Mouse (Mus musculus): ENCODE results near the gene Cmtm5.
"Not testable (repeated sequence)": the region's sequence is repeated elsewhere in the genome, so short reads cannot be mapped to it uniquely, and the experiment has no call there.

The Cmtm5 gene

GRCm38 (mm10) chr14:54932645-54933150 is 3.4 kb upstream of the Cmtm5 start, which contains the start of gene Il25:
TSS of gene Il25 (plus strand) at chr14:54932695.
- no peak for DNase-seq (ENCODE audit: low read depth, low spot score)

DNA sequence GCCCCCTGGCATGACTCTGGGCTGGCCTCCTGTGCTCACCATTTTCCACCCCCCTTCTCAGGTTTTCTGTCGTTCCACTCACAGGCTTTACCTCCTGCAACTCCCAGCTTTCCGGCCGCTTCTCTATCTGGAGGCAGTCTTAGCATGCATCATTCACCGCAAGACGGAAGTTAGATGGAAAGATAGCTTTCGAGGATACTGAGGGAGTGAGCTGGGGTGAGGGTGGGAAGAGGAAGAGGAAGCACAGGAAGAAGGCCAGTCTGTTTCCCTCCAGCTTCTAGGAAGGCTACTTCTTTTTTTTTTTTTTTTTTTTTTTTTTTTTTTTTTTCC is 735 bp downstream of the Cmtm5 start:
- no peak for DNase-seq (ENCODE audit: low read depth, low spot score)

DNA sequence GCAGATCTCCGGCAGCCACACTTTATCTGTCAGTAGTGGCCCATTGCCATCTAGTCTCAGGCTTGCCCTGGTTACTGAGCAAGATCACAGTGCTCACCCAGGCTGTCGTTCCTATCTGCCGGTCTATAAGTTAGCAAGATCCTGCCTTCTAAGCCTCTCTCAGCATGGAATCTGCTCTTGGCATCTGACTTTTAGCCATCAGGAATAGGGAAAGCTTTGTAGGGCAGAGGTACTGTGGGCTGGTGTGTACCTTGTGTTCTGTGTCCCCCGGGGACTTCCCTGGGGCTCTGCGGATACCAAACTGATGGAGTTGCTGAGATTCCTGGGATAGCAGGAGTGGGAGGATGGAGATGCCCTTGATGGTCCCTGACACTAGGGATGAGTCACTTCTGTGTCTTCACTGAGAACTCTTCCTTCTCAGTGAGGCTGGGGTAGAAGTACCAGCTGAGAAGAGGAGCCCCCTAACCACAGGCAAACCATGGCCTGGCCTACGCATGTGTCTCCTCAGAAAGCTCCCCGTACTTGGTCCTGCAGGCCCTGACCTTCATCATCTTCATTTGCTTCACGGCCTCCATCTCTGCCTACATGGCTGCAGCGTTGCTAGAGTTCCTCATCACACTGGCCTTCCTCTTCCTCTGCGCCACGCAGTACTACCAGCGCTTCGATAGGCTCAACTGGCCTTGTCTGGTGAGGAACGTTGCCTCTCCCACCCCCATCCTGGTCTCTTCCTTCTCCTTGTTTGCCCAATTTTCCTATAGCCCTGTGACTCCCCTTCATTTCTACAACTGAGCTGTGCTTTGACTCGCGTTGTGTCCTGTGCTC is 1.5 kb downstream of the Cmtm5 start:
- DNase-seq (ENCODE audit: low read depth, low spot score), result no peak

- DNase-seq (ENCODE audit: low read depth, low spot score), result no peak
Measured at GRCm38 (mm10) chr14:54938431-54939219, 2.6 kb downstream of the Cmtm5 start.

DNA sequence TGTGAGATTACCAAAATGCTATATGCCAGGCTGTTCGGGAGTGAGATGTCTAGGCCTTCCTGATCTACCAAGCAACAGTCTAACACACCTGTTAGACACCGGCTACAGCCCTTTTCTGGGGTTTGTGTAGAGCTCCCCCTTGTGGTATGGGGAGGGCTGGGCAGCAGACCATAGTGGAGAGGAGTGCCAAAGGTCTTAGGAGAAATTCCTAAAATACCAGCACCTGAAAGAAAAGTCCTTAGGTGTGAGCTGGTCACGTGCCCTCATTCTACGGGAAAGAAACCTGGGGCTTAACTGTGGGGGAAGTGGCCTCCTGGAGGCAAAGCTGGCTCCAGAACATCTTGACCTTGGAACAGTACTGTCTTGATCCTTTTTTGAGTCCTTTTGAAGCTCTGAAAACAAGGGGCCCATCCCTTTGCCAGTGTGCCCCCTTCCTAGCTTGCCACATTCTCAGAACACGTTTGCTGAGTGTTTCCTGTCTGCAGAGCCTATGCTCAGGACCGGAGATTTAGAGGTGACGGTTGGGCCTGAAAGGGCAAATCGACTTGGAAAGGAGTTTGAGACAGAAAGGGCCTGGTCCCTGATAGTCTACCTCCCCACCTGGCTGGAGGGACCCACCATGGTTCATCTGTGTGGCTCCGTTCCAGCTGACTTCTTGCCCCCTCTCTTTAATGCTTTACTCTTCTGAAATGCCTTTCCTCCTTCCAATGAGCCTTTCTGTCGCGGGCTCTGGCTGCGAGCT is 3.5 kb downstream of the Cmtm5 start:
- peak; percentile 20 for DNase-seq (ENCODE audit: low read depth, low spot score)

DNA sequence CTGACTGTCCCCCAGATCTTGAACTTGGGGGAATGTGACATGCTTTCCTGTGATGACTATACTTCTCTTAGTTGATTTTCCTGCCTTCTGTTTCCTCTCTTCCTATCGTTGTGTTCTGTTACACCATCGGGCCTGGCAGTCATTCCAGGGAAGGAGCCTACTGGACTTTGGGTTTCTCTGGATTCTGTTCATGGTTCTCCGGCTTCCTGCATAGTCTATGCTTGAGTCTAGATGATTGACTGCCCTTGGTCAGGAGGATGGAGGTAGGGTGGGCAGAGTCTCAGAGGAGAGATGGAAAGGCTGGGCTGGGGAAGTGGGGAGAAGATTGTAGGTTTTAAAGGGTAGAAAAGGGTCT is 4.1 kb downstream of the Cmtm5 start:
- no peak for DNase-seq (ENCODE audit: low read depth, low spot score)

GRCm38 (mm10) chr14:54941024-54941978 is 5.2 kb downstream of the Cmtm5 start:
- no peak for DNase-seq (ENCODE audit: low read depth, low spot score)

- DNase-seq (ENCODE audit: low read depth, low spot score), result no peak
Measured at GRCm38 (mm10) chr14:54942479-54942878, 6.4 kb downstream of the Cmtm5 start.

- DNase-seq (ENCODE audit: low read depth, low spot score), result no peak
Measured at GRCm38 (mm10) chr14:54943971-54944370, 7.9 kb downstream of the Cmtm5 start.

GRCm38 (mm10) chr14:54944939-54945338 is 8.9 kb downstream of the Cmtm5 start:
- DNase-seq (ENCODE audit: low read depth, low spot score), result no peak

- DNase-seq (ENCODE audit: low read depth, low spot score), result no peak
Measured at GRCm38 (mm10) chr14:54945975-54946704, 10.1 kb downstream of the Cmtm5 start.

GRCm38 (mm10) chr14:54947008-54947407 is 10.9 kb downstream of the Cmtm5 start:
- DNase-seq (ENCODE audit: low read depth, low spot score), result not testable (repeated sequence)

DNA sequence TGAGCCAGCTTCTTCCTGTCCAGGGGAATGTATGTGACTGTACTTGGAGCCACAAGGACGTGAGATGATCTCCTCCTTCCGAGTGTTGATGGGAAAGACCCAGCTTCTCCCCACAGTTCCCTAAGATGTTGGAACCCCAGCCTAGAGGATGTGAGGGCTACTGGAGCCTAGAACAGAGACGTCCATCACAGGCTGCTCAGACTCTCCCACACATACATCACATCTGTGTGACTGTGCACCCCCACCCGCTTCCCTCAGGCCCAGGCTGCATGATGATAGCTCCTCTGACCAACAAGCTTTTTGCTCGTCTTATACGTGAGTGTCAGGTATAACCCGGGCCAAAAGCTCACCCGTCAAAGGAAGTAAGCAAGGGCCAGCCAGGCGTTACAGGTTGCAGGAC is 12.7 kb downstream of the Cmtm5 start:
- no peak for DNase-seq (ENCODE audit: low read depth, low spot score)

DNA sequence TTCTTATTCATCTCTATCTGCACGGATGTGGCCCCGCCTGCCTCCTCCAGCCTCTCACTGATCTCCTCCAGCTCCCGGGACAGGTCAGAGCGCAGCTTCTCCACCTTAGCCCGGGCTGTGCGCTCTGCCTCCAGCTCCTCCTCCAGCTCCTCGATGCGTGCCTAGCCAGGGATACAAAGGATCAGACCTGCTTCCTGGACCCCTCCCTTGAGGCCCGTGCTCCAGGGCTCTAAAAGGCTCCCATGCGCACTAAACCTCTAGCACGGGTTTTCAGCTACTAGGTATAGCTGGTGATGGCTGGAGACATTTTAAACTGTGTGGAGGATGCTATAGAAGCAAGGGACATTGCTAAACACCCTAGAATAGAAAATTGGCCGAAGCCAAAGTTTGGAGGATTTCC is 14.4 kb downstream of the Cmtm5 start:
- DNase-seq (ENCODE audit: low read depth, low spot score), result no peak

DNA sequence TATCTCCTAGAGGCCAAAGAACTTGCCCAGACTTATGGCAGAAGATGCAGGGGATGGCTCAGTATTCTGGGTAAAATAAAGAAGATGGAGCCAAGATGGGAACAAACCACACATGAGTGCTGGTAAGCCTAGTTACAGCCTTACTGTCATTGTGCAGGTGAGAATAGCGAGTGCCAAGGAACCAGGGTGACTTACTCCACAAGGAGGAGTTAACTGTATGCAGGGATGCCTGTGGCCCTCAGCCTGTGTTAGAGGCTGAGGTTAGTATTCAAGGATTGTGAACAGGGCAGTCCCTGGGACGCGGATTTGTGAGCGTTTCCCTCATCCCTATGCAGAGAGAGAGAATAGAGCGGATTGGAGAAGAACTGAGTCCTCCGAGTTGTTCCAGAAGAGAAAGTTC is 15.5 kb downstream of the Cmtm5 start:
- DNase-seq (ENCODE audit: low read depth, low spot score), result no peak

GRCm38 (mm10) chr14:54953664-54954206 is 17.7 kb downstream of the Cmtm5 start:
- DNase-seq (ENCODE audit: low read depth, low spot score), result no peak

DNA sequence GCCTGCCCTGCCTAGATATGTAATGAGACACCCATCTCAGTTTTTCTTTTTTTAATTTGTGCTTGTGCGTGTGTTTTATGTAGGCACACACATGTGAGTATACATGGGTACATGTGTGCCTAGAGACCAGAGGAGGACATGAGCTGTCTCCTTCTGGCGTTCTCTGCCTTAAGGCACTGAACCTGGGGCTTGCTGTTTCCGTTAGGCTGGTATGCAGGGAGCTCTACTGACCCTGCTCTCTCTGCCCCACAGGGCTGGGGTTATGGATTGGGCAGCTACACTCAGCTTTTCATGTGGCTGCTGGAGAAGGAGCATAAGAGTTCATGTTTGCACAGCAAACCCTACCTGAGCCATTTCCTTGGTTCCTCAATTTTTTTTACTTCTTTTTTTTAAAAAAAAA is 18.4 kb downstream of the Cmtm5 start:
- DNase-seq (ENCODE audit: low read depth, low spot score), result no peak

DNA sequence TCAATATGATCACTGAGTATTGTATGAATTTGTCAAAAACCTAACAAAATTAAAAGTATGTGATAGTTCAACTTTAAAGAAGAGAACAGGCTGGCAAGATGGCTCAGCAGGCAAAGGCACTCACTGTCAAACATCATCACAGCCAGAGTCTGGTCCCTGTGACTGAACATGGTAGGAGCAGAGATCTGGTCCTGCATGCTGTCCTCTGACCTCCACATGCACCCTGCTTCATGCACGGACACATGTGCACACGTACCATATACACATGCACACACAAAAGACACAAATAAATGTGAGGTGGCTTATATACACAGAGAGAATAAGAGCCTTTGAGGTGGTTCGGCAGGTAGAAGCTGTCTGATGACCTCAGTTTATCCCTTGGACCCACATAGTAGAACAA is 19.4 kb downstream of the Cmtm5 start:
- DNase-seq (ENCODE audit: low read depth, low spot score), result no peak

DNA sequence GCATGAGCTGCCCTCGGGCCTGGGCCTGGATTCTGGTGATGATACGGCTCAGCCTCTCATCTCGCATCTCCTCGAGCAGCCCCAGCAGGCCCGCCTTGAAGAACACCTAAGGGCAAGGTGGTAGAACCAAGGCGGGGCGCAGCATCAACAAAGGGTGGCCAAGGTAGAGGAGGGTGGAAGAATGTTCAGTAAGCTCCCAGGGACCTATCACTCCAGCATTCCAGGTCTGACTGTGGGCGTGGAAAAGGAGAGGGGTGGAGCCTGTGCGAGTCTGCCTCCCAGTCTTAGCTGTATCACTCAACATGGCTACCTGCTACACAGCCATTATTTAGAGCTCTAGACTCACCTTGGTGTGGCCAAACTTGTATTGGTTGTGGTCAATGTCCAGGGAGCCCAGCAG is 20.5 kb downstream of the Cmtm5 start:
- DNase-seq (ENCODE audit: low read depth, low spot score), result no peak

GRCm38 (mm10) chr14:54958503-54958902 is 22.4 kb downstream of the Cmtm5 start:
- DNase-seq (ENCODE audit: low read depth, low spot score), result no peak

All from c-Kit-negative CD71-positive TER-119-positive erythroid progenitor cells, embryonic 14.5 days (primary cell).